Mouse (Mus musculus): Measurements from ENCODE around the gene Mns1.
"Not testable (repeated sequence)": the region's sequence is repeated elsewhere in the genome, so short reads cannot be mapped to it uniquely, and the experiment has no call there.

Gene Mns1

GRCm38 (mm10) chr9:72437822-72438701 is at the start of gene Mns1:
Gene Mns1, plus strand, starts transcription at chr9:72438011.
- DNase-seq (ENCODE audit: low spot score) = peak; percentile 76

GRCm38 (mm10) chr9:72388934-72389333 is 48.9 kb upstream of the Mns1 start:
- no peak for DNase-seq (ENCODE audit: low spot score)

GRCm38 (mm10) chr9:72389431-72390002 is 48.3 kb upstream of the Mns1 start:
- no peak for DNase-seq (ENCODE audit: low spot score)

GRCm38 (mm10) chr9:72390321-72391077 is 47.3 kb upstream of the Mns1 start:
- DNase-seq (ENCODE audit: low spot score) = no peak

- DNase-seq (ENCODE audit: low spot score) = no peak
Observed at GRCm38 (mm10) chr9:72392686-72393085, 45.1 kb upstream of the Mns1 start.

GRCm38 (mm10) chr9:72393238-72393637 is 44.6 kb upstream of the Mns1 start:
- no peak for DNase-seq (ENCODE audit: low spot score)

- no peak for DNase-seq (ENCODE audit: low spot score)
Observed at GRCm38 (mm10) chr9:72393869-72394341, 43.9 kb upstream of the Mns1 start.

GRCm38 (mm10) chr9:72400121-72400520 is 37.7 kb upstream of the Mns1 start:
- DNase-seq (ENCODE audit: low spot score) = no peak

- not testable (repeated sequence) for DNase-seq (ENCODE audit: low spot score)
Observed at GRCm38 (mm10) chr9:72401769-72402168, 36.0 kb upstream of the Mns1 start.

- no peak for DNase-seq (ENCODE audit: low spot score)
Observed at GRCm38 (mm10) chr9:72403421-72403820, 34.4 kb upstream of the Mns1 start.

GRCm38 (mm10) chr9:72404446-72404845 is 33.4 kb upstream of the Mns1 start:
- DNase-seq (ENCODE audit: low spot score) = no peak

GRCm38 (mm10) chr9:72404934-72405333 is 32.9 kb upstream of the Mns1 start:
- no peak for DNase-seq (ENCODE audit: low spot score)

- DNase-seq (ENCODE audit: low spot score) = no peak
Observed at GRCm38 (mm10) chr9:72405882-72406638, 31.8 kb upstream of the Mns1 start.

- peak; percentile 28 for DNase-seq (ENCODE audit: low spot score)
Observed at GRCm38 (mm10) chr9:72408131-72408586, 29.7 kb upstream of the Mns1 start.

- DNase-seq (ENCODE audit: low spot score) = no peak
Observed at GRCm38 (mm10) chr9:72409381-72410225, 28.2 kb upstream of the Mns1 start.

GRCm38 (mm10) chr9:72411746-72412145 is 26.1 kb upstream of the Mns1 start:
- DNase-seq (ENCODE audit: low spot score) = no peak

- DNase-seq (ENCODE audit: low spot score) = no peak
Observed at GRCm38 (mm10) chr9:72418443-72418842, 19.4 kb upstream of the Mns1 start.

- DNase-seq (ENCODE audit: low spot score) = no peak
Observed at GRCm38 (mm10) chr9:72420490-72420889, 17.3 kb upstream of the Mns1 start.

- no peak for DNase-seq (ENCODE audit: low spot score)
Observed at GRCm38 (mm10) chr9:72422284-72422683, 15.5 kb upstream of the Mns1 start.

GRCm38 (mm10) chr9:72422753-72423152 is 15.1 kb upstream of the Mns1 start:
- no peak for DNase-seq (ENCODE audit: low spot score)

Data from urinary bladder, postnatal 10 days (tissue).